In the genomic region with DNA sequence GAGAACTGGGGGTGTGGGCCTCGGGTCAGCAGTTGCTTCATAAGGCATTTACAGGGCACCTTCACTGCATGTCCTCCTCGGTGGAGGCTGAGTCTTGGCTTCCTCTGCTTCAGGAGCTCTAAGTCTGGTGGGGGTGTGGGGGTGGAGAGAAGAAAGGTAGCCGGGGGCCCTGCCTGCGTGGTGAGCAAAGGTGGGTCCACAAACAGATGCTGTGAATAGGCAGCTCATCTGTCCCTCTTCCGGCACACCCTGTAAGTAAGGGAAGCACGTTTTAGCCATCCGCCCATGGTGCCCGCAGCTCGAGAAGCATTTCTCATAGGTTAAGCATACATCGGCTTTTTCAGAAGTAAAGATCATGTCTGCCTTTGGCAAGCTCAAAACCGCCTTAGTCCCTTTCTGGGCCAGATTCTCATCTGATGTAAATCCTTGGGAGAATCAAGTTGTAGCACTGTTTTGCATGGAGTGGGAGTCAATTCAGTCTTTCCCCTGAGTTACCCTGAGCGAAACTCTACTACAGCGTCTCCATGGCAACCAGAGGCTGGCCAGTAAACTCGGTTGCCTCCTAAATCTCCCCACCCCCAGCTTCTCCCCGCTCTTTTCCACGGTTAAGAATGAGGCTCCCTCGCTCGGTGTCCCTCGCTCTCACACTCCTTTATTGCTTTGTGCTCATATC, we compare ENCODE assay signal across 8 mouse cellular contexts.
DNase-seq lines count a peak whose midpoint lies in the region; ATAC-seq and TF ChIP-seq lines count a peak whose summit lies in the region.

No protein-coding gene starts in this region.

- H3K4me2 ChIP-seq in heart, embryonic 14.5 days (ENCODE audit: low read length), result 0 out of 2 replicates have a peak overlapping the region, but pooled peaks have one; percentile 8

- H3K9ac ChIP-seq in heart, embryonic 14.5 days (ENCODE audit: low read length), result no peak overlapping the region

- 42% methylated on average over 19 of the region's 19 CpGs for WGBS in kidney, adult 2 months
- 40% methylated on average over 19 of the region's 19 CpGs for WGBS in heart, embryonic 14.5 days
- WGBS in limb, embryonic 10.5 days, result 29% methylated on average over 19 of the region's 19 CpGs
- 67% methylated on average over 19 of the region's 19 CpGs for WGBS in cerebellum, adult 2 months

- no peaks in the 10 kb centered on the region for H3K4me1 ChIP-seq in kidney, adult 2 months (ENCODE audit: control insufficient read depth, insufficient read depth, low read length)
- peaks cover 4 to 14% of the 10 kb centered on the region in 2 experiments for H3K4me1 ChIP-seq in heart, embryonic 14.5 days (ENCODE audit: control insufficient read depth in 2 of 2, insufficient read depth in 2 of 2, low read length in 2 of 2)
- H3K4me1 ChIP-seq in limb, embryonic 10.5 days, result peaks cover 39% of the 10 kb centered on the region
- H3K4me1 ChIP-seq in cerebellum, adult 2 months (ENCODE audit: control insufficient read depth, insufficient read depth, low read length), result no peaks in the 10 kb centered on the region

- H3K27ac ChIP-seq in kidney, adult 2 months (ENCODE audit: insufficient read depth, low read depth, low read length), result no peak overlapping the region
- no peak overlapping the region for H3K27ac ChIP-seq in heart, embryonic 14.5 days (replicated peaks in 1 of 2; ENCODE audit: control insufficient read depth in 1 of 2, insufficient read depth in 1 of 2, low read depth in 2 of 2, low read length in 2 of 2)
- H3K27ac ChIP-seq in limb, embryonic 10.5 days, result 0 out of 2 replicates have a peak overlapping the region, but pooled peaks have one; percentile 23
- no peak overlapping the region for H3K27ac ChIP-seq in cerebellum, adult 2 months (ENCODE audit: insufficient read depth, low read length)

- no peaks in the 10 kb centered on the region for H3K27me3 ChIP-seq in kidney, adult 2 months (replicated peaks; ENCODE audit: control insufficient read depth, insufficient read depth, low read length)
- no peaks in the 10 kb centered on the region for H3K27me3 ChIP-seq in heart, embryonic 14.5 days (ENCODE audit: control insufficient read depth, insufficient read depth, low read length)
- peaks cover 5% of the 10 kb centered on the region; the same call in 1 of the 2 replicates for H3K27me3 ChIP-seq in limb, embryonic 10.5 days (ENCODE audit: low read depth, poor library complexity, severe bottlenecking)
- peaks cover 2% of the 10 kb centered on the region; the same call in 1 of the 2 replicates for H3K27me3 ChIP-seq in cerebellum, adult 2 months (ENCODE audit: control insufficient read depth, insufficient read depth, low read length)

- TF ChIP-seq CTCF in kidney, adult 2 months (conservative IDR thresholded peaks at IDR 0.05; ENCODE audit: insufficient read depth, insufficient read length, low read depth, low read length), result no peak
- TF ChIP-seq CTCF in cerebellum, adult 2 months (IDR thresholded peaks at IDR 0.05; ENCODE audit: borderline replicate concordance, insufficient read depth, low read depth, low read length), result no peak

- no peaks in the 10 kb centered on the region for H3K36me3 ChIP-seq in kidney, adult 2 months (ENCODE audit: control insufficient read depth, insufficient read depth, low read length)
- no peaks in the 10 kb centered on the region for H3K36me3 ChIP-seq in heart, embryonic 14.5 days (ENCODE audit: control insufficient read depth, insufficient read depth, low read length)
- peaks cover 23% of the 10 kb centered on the region for H3K36me3 ChIP-seq in limb, embryonic 10.5 days

- ATAC-seq in heart, embryonic 14.5 days (ENCODE audit: insufficient number of reproducible peaks, insufficient read depth, low FRiP score, low read depth), result no peak

- no peak overlapping the region for H3K4me3 ChIP-seq in kidney, adult 2 months (ENCODE audit: insufficient read depth, low read depth, low read length)
- H3K4me3 ChIP-seq in heart, embryonic 14.5 days (ENCODE audit: control insufficient read depth in 1 of 2, insufficient read depth in 1 of 2, low read depth in 1 of 2, low read length in 2 of 2), result no peak overlapping the region
- peak overlapping the region; percentile 10; the same call in 1 of the 2 replicates for H3K4me3 ChIP-seq in limb, embryonic 10.5 days
- no peak overlapping the region for H3K4me3 ChIP-seq in cerebellum, adult 2 months (replicated peaks; ENCODE audit: insufficient read depth, low read depth, low read length)

- peak; percentile 18 for DNase-seq in kidney, adult 2 months
- no peak for DNase-seq in kidney, postnatal 36 days
- peak; percentile 65 for DNase-seq in brain, embryonic 18.5 days (ENCODE audit: low read depth, low spot score)
- peak; percentile 59 for DNase-seq in limb, embryonic 10.5 days (ENCODE audit: low spot score)
- peak; percentile 84 for DNase-seq in right cerebral cortex, adult 18-20 months
- DNase-seq in cerebellum, adult 2 months, result no peak
- no peak for DNase-seq in thymus, postnatal 36 days

- no peaks in the 10 kb centered on the region for H3K9me3 ChIP-seq in heart, embryonic 14.5 days (ENCODE audit: control insufficient read depth, low read length)
- H3K9me3 ChIP-seq in limb, embryonic 10.5 days (replicated peaks), result no peaks in the 10 kb centered on the region

- TF ChIP-seq POLR2A in kidney, adult 2 months (IDR thresholded peaks at IDR 0.05; ENCODE audit: low read depth, low read length), result no peak
- no peak for TF ChIP-seq POLR2A in cerebellum, adult 2 months (IDR thresholded peaks at IDR 0.05; ENCODE audit: borderline replicate concordance, insufficient read depth, low read length)

Comparison
In these comparisons a context has a peak if more than half of its experiments do, and no peak if none do; other contexts are left out.
1. DNase-seq: peak in kidney, adult 2 months (single experiment), brain, embryonic 18.5 days (single experiment), limb, embryonic 10.5 days (single experiment) and right cerebral cortex, adult 18-20 months (single experiment); none in kidney, postnatal 36 days (0 of 2), cerebellum, adult 2 months (0 of 2) and thymus, postnatal 36 days (0 of 2).